Mouse (Mus musculus): ENCODE results near the gene Pkn2.

DNA sequence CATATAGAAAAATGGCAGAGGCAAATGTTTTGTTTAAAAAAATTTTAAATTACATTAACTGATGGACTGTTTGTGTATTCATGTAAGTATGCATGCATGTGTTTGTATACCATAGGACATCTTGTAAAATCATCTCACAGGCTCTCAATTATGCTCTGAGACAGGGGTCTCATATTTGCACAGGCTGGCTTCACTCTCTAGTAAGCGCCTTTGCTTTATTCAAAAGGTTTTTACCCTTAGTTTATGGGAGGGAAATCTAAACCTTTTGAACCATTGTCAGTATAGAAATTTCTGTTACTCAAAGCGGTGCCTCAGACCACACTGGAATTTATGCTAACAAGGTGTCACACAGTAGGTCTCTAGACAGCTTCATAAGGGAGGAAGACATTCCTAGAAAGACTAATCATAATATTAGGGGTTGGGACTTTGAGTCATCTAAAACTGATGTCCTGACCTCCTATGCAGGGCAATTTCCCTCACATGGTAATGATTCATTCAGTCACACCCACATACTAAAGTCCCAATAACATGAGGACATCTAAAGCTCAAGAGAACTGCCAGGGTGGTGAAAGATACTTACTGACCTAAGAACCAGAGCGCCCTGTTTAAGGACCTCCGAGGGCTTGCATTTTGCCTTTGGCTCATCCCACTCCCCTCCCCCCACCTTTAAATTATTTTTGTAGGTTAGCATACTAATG lies 55.2 kb downstream of the Pkn2 start:
- TF ChIP-seq EP300 (IDR thresholded peaks at IDR 0.05; ENCODE audit: insufficient read depth, low read depth, low read length) (no peak), POLR2A (IDR thresholded peaks at IDR 0.05; ENCODE audit: insufficient read depth, low read depth, low read length) (no peak)
